Mouse (Mus musculus) stomach, postnatal 0 days (tissue): ENCODE data around the gene Il17c. TPM values are rescaled to one million over a fixed set of nuclear protein-coding genes. Genes with fewer than 3 reads are reported as not detected.

Experiments used
- ATAC-seq: fragments of 200-750 bp; cut with Nextera tagmentation; 2 replicates; pipeline ENCODE4 v1.8.0; 2017; ENCODE audit not compliant: low FRiP score, low TSS enrichment
- DNase-seq: peaks from one replicate; pipeline ENCODE4 v3.0.0-alpha.2; 2016; ENCODE audit warnings: low spot score
- H3K27ac ChIP-seq: fragments of 300-500 bp; sonication (generic); replicated peaks from 2 replicates; pipeline ENCODE4 v1.5.1; 2014; ENCODE audit warnings: mild to moderate bottlenecking, control low read depth
- H3K27me3 ChIP-seq: fragments of 300-500 bp; sonication (generic); 2 replicates; pipeline ENCODE4 v1.6.1; 2014; ENCODE audit warnings: low read length; ENCODE audit not compliant: control insufficient read depth, insufficient read depth
- H3K36me3 ChIP-seq: fragments of 300-500 bp; sonication (generic); 2 replicates; pipeline ENCODE4 v1.6.1; 2014; ENCODE audit warnings: low read length, mixed read lengths; ENCODE audit not compliant: control insufficient read depth, insufficient read depth
- H3K4me1 ChIP-seq: fragments of 300-500 bp; sonication (generic); replicated peaks from 2 replicates; pipeline ENCODE4 v1.6.1; 2014; ENCODE audit warnings: antibody characterized with exemption; ENCODE audit not compliant: control insufficient read depth, insufficient read depth
- H3K4me2 ChIP-seq: fragments of 300-500 bp; sonication (generic); replicated peaks from 2 replicates; pipeline ENCODE4 v1.6.1; 2014; ENCODE audit warnings: low read depth, mild to moderate bottlenecking, control low read depth, moderate library complexity
- H3K4me3 ChIP-seq: fragments of 300-500 bp; sonication (generic); 2 replicates; pipeline ENCODE4 v1.5.1; 2014; ENCODE audit warnings: low read depth, low read length, control low read depth
- H3K9ac ChIP-seq: fragments of 300-500 bp; sonication (generic); 2 replicates; pipeline ENCODE4 v1.6.1; 2014; ENCODE audit warnings: mild to moderate bottlenecking, low read length, control low read depth, mixed read lengths
- H3K9me3 ChIP-seq: fragments of 300-500 bp; sonication (generic); 2 replicates; pipeline ENCODE4 v1.6.1; 2016; ENCODE audit warnings: low read length; ENCODE audit not compliant: control insufficient read depth
- CTCF ChIP-seq: IDR thresholded peaks from 2 replicates; pipeline ENCODE4 v1.5.1; 2016; ENCODE audit warnings: antibody characterized with exemption, low read depth, mild to moderate bottlenecking, moderate library complexity
- EP300 ChIP-seq: optimal IDR thresholded peaks from 2 replicates; pipeline ENCODE3; 2016; ENCODE audit warnings: antibody characterized with exemption
- WGBS: fragments of 180-500 bp; shearing (Covaris S2); extraction: QIAGEN DNeasy Blood & Tissue Kit; methylation state at CpG from one replicate; pipeline ENCODE4 v1.1.7; 2014; 5-methylcytosine and 5-hydroxymethylcytosine counted together
- polyA plus RNA-seq: library from polyadenylated mRNA; unstranded; fragments of >200 nt; fragmentation: Nextera tagmentation; extraction: Ambion mirVana; gene quantifications from 2 replicates; pipeline ENCODE4 v1.2.1, GENCODE M21; 2015

The Il17c gene
- polyA plus RNA-seq, 1 experiment from 2014 or later, result 0.32 TPM

DNA sequence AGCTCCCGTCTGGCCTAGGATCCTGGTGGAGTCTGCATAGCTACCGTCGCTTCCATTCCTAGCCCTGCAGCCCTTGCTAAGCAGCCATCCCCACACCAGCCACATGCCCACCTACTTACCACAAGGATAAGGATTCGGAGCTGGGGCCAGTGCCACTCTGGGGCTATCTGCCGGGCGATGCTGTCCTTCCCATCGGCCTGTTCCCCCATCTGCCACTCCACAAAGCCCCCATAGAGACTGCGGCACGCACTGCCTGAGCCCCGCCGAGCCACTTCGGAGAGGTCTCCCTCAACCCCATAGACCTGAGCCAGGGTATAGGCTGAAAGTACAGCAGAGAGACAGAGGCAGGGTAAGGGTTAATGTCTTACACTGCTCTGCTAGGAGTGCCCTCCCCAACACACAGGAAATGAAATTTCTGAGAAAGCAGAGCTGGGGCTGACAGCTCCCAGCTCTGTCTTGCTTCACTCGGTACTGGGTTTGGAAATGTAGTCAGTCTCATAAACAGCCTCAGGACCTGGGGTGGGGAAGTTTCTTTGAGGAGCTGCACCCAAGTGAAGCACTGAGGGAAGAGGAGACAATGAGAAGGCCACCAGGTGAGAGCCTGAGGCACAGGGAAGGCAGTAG, 16.0 kb downstream of the Il17c start:
- H3K27me3 ChIP-seq, result no peaks in the 10 kb centered on the region
- H3K36me3 ChIP-seq, result peaks cover 12% of the 10 kb centered on the region; the same call in 1 of the 2 replicates
- no peaks in the 10 kb centered on the region for H3K9me3 ChIP-seq
- H3K4me1 ChIP-seq, result no peaks in the 10 kb centered on the region
- no peak; the same call in 1 of the 2 replicates for ATAC-seq
- no peak overlapping the region for H3K4me2 ChIP-seq
- 89% methylated on average over 13 of the region's 13 CpGs for WGBS
- no peak overlapping the region for H3K9ac ChIP-seq
- TF ChIP-seq CTCF, result no peak
- no peak for TF ChIP-seq EP300
- no peak for DNase-seq
- no peak overlapping the region for H3K27ac ChIP-seq
- H3K4me3 ChIP-seq, result no peak overlapping the region

- H3K36me3 ChIP-seq, result peaks cover 12% of the 10 kb centered on the region; the same call in 1 of the 2 replicates
- H3K9me3 ChIP-seq, result no peaks in the 10 kb centered on the region
- no peaks in the 10 kb centered on the region for H3K27me3 ChIP-seq
- TF ChIP-seq CTCF (no peak), EP300 (no peak)
- no peak overlapping the region for H3K4me3 ChIP-seq
- no peak overlapping the region for H3K9ac ChIP-seq
- 92% methylated on average over 16 of the region's 16 CpGs for WGBS
- no peak overlapping the region for H3K27ac ChIP-seq
- no peak overlapping the region for H3K4me2 ChIP-seq
- ATAC-seq (no peak), DNase-seq (no peak)
- H3K4me1 ChIP-seq, result no peaks in the 10 kb centered on the region
Measured at GRCm38 (mm10) chr8:122439336-122439735, 17.5 kb downstream of the Il17c start.

- Histone ChIP-seq H3K27ac (no peak overlapping the region), H3K4me3 (no peak overlapping the region), H3K4me2 (no peak overlapping the region), H3K4me1 (no peaks in the 10 kb centered on the region), H3K9me3 (no peaks in the 10 kb centered on the region), H3K9ac (no peak overlapping the region), H3K36me3 (0 out of 2 replicates have a peak, but pooled peaks cover 5% of the 10 kb centered on the region), H3K27me3 (no peaks in the 10 kb centered on the region)
- ATAC-seq (no peak), DNase-seq (no peak)
- TF ChIP-seq EP300 (no peak), CTCF (no peak)
- WGBS, result 75% methylated on average over 1 of the region's 1 CpGs
Measured at GRCm38 (mm10) chr8:122441326-122441725, 19.5 kb downstream of the Il17c start.

DNA sequence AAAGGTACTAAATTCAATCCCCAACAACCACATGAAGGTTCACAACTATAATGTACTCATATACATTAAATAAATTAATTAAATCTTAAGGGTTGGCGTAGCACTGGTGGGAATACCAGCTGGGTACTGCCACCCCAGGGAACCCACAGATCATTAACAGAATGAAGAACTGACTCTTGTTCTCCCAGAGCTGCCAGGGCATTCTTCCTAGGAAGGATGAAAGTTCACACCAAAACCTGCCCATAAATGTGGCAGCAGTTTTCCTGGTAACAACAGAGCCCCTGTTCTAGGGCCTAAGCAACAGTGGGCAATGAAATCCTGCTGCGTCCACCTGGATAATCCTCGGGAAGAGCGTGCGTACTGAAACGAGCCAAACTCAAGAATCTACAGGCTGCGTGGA, 20.5 kb downstream of the Il17c start:
- no peaks in the 10 kb centered on the region for H3K9me3 ChIP-seq
- DNase-seq (no peak), ATAC-seq (no peak)
- H3K27me3 ChIP-seq, result no peaks in the 10 kb centered on the region
- H3K27ac ChIP-seq, result no peak overlapping the region
- 19% methylated on average over 7 of the region's 7 CpGs for WGBS
- peak overlapping the region; percentile 61 for H3K4me3 ChIP-seq
- H3K4me1 ChIP-seq, result no peaks in the 10 kb centered on the region
- TF ChIP-seq EP300 (no peak), CTCF (no peak)
- no peaks in the 10 kb centered on the region for H3K36me3 ChIP-seq
- H3K9ac ChIP-seq, result peak overlapping the region; percentile 75; the same call in 1 of the 2 replicates
- peak overlapping the region; percentile 99 for H3K4me2 ChIP-seq

DNA sequence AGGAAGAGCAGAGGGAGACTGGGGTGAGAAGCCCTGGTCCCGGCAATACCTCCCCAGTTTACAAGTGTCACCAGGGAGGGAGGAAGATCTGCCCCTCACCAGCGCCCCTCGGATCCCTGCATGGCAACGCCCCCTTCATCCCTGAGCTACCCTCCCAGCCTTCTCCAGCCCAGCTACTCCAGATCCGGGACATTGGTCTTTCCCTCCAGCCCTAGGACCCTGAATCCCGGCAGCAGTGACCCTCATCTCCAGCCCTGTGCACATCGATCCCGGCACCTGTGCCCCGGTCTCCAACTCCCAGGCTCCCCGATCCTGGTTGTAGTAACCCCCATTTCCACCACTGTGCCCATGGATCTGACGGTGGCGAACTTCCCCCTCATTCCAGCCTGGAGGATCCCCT, 21.0 kb downstream of the Il17c start:
- peak overlapping the region; percentile 61 for H3K4me3 ChIP-seq
- H3K36me3 ChIP-seq, result no peaks in the 10 kb centered on the region
- no peak for TF ChIP-seq CTCF
- no peak for TF ChIP-seq EP300
- H3K9ac ChIP-seq, result peak overlapping the region; percentile 75
- H3K4me2 ChIP-seq, result peak overlapping the region; percentile 99
- ATAC-seq, result no peak
- H3K9me3 ChIP-seq, result no peaks in the 10 kb centered on the region
- H3K27me3 ChIP-seq, result no peaks in the 10 kb centered on the region
- no peaks in the 10 kb centered on the region for H3K4me1 ChIP-seq
- WGBS, result 0% methylated on average over 12 of the region's 12 CpGs
- no peak for DNase-seq
- peak overlapping the region; percentile 67 for H3K27ac ChIP-seq

DNA sequence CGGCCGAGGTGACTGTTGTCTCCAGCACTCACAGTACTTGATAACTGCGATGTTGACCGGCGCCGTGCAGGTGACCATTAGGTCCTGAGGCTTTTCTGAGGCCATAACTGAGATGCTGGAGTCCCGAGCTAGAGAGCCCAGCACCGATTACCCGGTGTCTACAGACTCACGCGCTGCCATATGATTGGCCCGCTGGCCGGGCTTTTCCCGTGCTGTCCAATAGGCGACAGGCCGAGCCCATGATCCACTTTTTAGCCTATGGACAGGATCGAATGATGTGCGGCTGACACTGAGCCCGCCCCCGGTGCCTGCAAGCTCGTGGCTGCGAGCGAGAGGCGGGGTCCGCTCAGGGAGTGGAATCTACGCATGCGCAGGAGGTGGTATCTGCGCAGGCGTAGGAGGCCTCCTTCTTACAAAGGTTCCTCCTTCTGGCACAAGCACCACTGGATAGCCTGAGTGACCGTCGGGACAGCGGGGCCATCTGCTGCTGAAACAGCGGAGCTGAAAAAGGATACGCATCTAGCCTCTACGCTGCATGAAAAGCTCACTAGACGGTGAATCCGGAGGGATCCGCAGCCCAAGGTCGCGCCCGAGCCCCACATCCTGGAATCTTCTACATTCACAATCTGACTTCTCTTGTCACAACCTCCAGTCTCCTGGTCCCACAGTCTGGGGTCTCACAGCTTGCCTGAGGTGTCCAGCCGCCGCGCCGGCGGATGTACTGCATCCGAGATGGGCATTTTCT, 21.6 kb downstream of the Il17c start, which contains the start of gene Mvd:
Gene Mvd (minus strand): TSS at position 161 of the 745 bp plus-strand sequence.
- Histone ChIP-seq H3K9me3 (no peaks in the 10 kb centered on the region), H3K27ac (peak within 1 kb of the TSS; percentile 97), H3K9ac (peak within 1 kb of the TSS; percentile 75), H3K4me1 (no peaks in the 10 kb centered on the region), H3K4me3 (peak within 1 kb of the TSS; percentile 61), H3K4me2 (peak within 1 kb of the TSS; percentile 99), H3K36me3 (no peaks in the 10 kb centered on the region), H3K27me3 (no peaks in the 10 kb centered on the region)
- under 1% methylated on average over 47 of the region's 47 CpGs for WGBS
- peak; percentile 66 for TF ChIP-seq CTCF
- TF ChIP-seq EP300, result no peak
- DNase-seq, result peak; percentile 99
- peak; percentile 97 for ATAC-seq
